Mouse (Mus musculus): ENCODE results near the gene Elk3.

Elk3 gene

GRCm38 (mm10) chr10:93301831-93302230, 9.1 kb downstream of the Elk3 start:
- no peak for ATAC-seq (ENCODE audit: insufficient number of reproducible peaks, low FRiP score, low TSS enrichment)

- no peak for ATAC-seq (ENCODE audit: insufficient number of reproducible peaks, low FRiP score, low TSS enrichment)
Observed at GRCm38 (mm10) chr10:93298208-93298607, 12.7 kb downstream of the Elk3 start.

GRCm38 (mm10) chr10:93297774-93298173, 13.2 kb downstream of the Elk3 start:
- ATAC-seq (ENCODE audit: insufficient number of reproducible peaks, low FRiP score, low TSS enrichment), result no peak

- ATAC-seq (ENCODE audit: insufficient number of reproducible peaks, low FRiP score, low TSS enrichment), result no peak
Observed at GRCm38 (mm10) chr10:93294547-93295219, 16.3 kb downstream of the Elk3 start.

- ATAC-seq (ENCODE audit: insufficient number of reproducible peaks, low FRiP score, low TSS enrichment), result no peak
Observed at GRCm38 (mm10) chr10:93293621-93294020, 17.3 kb downstream of the Elk3 start.

GRCm38 (mm10) chr10:93291843-93292242, 19.1 kb downstream of the Elk3 start:
- ATAC-seq (ENCODE audit: insufficient number of reproducible peaks, low FRiP score, low TSS enrichment), result peak; percentile 62

GRCm38 (mm10) chr10:93291352-93291751, 19.6 kb downstream of the Elk3 start:
- ATAC-seq (ENCODE audit: insufficient number of reproducible peaks, low FRiP score, low TSS enrichment), result peak; percentile 78

- no peak for ATAC-seq (ENCODE audit: insufficient number of reproducible peaks, low FRiP score, low TSS enrichment)
Observed at GRCm38 (mm10) chr10:93289404-93289803, 21.5 kb downstream of the Elk3 start.

- no peak for ATAC-seq (ENCODE audit: insufficient number of reproducible peaks, low FRiP score, low TSS enrichment)
Observed at GRCm38 (mm10) chr10:93288336-93288735, 22.6 kb downstream of the Elk3 start.

- ATAC-seq (ENCODE audit: insufficient number of reproducible peaks, low FRiP score, low TSS enrichment), result no peak
Observed at GRCm38 (mm10) chr10:93287551-93288145, 23.3 kb downstream of the Elk3 start.

- ATAC-seq (ENCODE audit: insufficient number of reproducible peaks, low FRiP score, low TSS enrichment), result no peak
Observed at GRCm38 (mm10) chr10:93285489-93285888, 25.4 kb downstream of the Elk3 start.

GRCm38 (mm10) chr10:93283258-93283657, 27.7 kb downstream of the Elk3 start:
- no peak for ATAC-seq (ENCODE audit: insufficient number of reproducible peaks, low FRiP score, low TSS enrichment)

- ATAC-seq (ENCODE audit: insufficient number of reproducible peaks, low FRiP score, low TSS enrichment), result no peak
Observed at GRCm38 (mm10) chr10:93282526-93282964, 28.4 kb downstream of the Elk3 start.

- no peak for ATAC-seq (ENCODE audit: insufficient number of reproducible peaks, low FRiP score, low TSS enrichment)
Observed at GRCm38 (mm10) chr10:93281092-93281491, 29.8 kb downstream of the Elk3 start.

GRCm38 (mm10) chr10:93280586-93280985, 30.3 kb downstream of the Elk3 start:
- ATAC-seq (ENCODE audit: insufficient number of reproducible peaks, low FRiP score, low TSS enrichment), result no peak

GRCm38 (mm10) chr10:93279062-93279461, 31.9 kb downstream of the Elk3 start:
- ATAC-seq (ENCODE audit: insufficient number of reproducible peaks, low FRiP score, low TSS enrichment), result no peak

- ATAC-seq (ENCODE audit: insufficient number of reproducible peaks, low FRiP score, low TSS enrichment), result no peak
Observed at GRCm38 (mm10) chr10:93278361-93278760, 32.6 kb downstream of the Elk3 start.

- ATAC-seq (ENCODE audit: insufficient number of reproducible peaks, low FRiP score, low TSS enrichment), result no peak
Observed at GRCm38 (mm10) chr10:93276857-93277256, 34.1 kb downstream of the Elk3 start.

- peak; percentile 56 for ATAC-seq (ENCODE audit: insufficient number of reproducible peaks, low FRiP score, low TSS enrichment)
Observed at GRCm38 (mm10) chr10:93276349-93276763, 34.6 kb downstream of the Elk3 start.

- peak; percentile 77 for ATAC-seq (ENCODE audit: insufficient number of reproducible peaks, low FRiP score, low TSS enrichment)
Observed at GRCm38 (mm10) chr10:93275212-93276136, 35.5 kb downstream of the Elk3 start.

GRCm38 (mm10) chr10:93274277-93274696, 36.6 kb downstream of the Elk3 start:
- no peak for ATAC-seq (ENCODE audit: insufficient number of reproducible peaks, low FRiP score, low TSS enrichment)

All from cerebellum, adult (tissue).